Mouse (Mus musculus): ENCODE results near the gene Cep83.

Gene Cep83

GRCm38 (mm10) chr10:94779319-94779718 is 90.9 kb downstream of the Cep83 start:
- no peak for DNase-seq (ENCODE audit: low spot score)

- DNase-seq (ENCODE audit: low spot score): no peak
These were observed 92.3 kb downstream of the Cep83 start for GRCm38 (mm10) chr10:94780618-94781262.

- no peak for DNase-seq (ENCODE audit: low spot score)
These were observed 100.8 kb downstream of the Cep83 start for GRCm38 (mm10) chr10:94789205-94789604.

DNA sequence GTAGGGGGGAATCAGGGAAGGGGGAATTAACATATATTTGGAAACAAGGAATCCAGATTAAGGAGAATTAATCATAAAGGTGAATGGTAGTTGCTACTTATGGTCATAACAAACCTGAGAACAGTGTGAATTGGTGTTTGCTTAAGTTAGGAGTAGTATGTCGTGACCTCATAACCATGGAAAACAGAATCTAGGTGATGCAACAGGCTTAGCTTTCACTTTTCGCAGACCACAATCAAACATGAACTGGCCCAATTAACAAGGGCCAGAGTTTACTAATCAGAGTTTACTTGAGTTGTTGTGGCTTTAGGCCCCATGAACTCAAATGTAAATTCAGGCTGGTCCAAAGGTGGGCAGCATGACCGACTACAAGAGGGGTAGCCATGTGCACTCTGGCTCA is 105.5 kb downstream of the Cep83 start:
- no peak for DNase-seq (ENCODE audit: low spot score)

DNA sequence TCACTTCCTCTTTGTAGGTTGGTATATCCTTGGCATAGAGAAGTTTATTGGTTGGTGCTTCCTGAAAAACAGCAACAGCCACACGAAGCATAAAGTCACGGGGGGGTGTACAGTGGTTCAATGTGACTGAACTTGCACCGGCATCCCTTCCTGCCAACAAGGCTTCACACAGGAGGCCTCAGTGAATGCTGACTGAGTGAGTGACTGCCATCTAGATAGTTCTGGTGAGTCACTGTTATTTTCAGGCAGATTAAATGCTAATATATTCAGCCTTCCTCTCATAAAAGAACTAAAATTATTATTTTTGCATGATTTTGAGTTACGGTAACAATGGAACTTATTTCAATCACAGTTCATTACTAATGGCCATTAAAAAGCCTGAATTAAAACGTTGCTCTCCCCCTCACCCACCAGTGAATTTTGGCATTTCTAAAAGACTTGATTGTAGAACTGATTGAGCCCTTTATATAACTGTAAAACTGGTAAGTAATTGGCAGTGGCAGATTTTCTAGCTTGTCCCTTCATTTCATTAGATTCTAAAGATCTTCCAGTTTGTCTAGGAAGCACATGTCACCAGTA is 106.3 kb downstream of the Cep83 start:
- DNase-seq (ENCODE audit: low spot score): no peak

DNA sequence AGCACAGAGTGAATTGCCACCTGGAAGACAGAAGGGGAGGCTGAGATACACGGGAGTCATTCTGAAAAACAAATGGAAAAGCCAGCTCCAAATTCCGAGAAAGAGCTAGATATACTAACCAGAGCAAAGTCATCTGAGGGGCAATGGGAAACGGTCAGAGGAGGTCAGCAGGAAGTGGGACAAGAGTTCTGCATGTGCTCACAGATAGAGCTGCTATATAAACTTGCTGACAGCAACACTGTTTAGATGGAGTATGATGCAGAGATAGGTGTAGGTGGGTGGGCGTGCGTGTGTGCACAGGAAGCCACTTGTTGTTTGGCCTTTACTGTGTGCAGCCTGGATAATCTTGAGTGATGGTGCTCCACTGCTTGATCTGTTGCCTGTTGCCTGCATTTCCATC is 109.7 kb downstream of the Cep83 start:
- DNase-seq (ENCODE audit: low spot score): no peak

GRCm38 (mm10) chr10:94799485-94800239 is 111.2 kb downstream of the Cep83 start:
- no peak for DNase-seq (ENCODE audit: low spot score)

DNA sequence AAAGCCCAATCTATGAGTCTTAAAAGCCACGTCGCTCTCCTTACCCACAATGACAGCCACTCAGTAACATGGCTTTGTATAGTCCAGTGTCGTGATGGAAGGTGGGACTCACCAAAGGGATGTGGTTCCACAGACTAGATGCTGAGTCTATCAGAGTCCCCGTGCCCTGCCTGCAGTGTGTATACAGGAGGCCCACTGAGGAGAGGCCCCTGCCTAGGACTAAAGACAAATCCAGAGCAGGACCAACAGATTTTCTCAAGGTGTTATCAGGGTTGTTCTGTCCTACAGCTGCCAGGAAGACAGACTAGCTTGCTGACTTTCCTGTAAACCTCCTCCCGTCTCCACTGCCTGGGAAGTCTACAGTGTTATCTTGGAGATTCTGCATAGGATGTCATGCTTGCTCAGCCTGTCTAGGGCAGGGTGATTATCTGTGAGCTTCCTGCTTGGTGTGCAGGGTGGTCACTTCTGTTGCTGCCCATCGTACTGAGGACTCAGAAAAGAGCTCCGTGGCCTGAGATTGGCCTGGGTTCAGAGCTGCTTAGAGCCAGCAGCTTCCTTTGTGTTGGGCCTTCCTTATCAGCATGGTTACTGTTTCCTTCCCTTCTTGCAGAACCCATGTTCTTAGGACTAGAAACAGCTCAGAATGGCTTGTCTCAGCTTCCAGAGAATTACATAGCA is 112.4 kb downstream of the Cep83 start:
- DNase-seq (ENCODE audit: low spot score): no peak

DNA sequence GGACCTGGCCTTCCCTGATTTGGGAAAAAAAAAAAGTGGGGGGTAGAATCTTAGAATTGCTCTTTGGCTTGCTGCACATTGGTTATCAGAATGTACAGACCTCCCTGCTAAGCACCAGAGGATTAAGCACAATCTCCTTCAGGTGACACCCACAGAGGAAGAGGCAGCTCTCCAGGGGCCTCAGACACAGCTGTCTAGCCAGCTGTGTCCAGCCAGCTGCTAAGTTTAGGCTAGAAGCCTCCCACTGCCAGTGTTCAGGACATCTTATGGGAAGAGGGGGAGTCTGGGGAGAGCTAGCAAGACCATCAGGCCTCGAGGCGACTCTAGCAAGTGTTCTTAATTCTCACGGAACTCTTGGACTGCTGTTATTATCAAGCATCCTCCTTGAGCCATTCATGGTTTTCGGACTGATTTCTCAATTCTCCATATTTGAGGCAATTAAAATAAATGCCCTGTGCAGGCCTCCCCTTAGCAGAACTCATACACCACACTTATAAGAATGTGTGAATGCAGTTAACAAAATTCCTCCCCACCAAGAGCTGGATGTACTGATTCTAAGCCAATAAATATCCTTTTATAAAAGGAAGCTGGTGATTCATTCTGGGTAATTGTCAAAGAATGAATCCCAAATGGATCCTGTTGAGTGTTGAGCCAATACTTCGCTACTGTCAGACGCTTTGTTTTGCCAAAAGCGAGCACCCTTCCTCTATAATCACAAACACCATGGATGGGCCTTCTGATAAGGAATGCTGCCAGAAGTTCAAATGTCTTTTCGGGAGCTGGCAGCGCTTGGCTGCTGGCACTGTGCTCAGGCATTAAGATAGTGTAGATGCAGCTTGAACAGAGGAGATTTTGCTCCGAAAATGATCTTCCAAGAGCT is 115.8 kb downstream of the Cep83 start:
- DNase-seq (ENCODE audit: low spot score): no peak

GRCm38 (mm10) chr10:94804909-94805220 is 116.4 kb downstream of the Cep83 start:
- DNase-seq (ENCODE audit: low spot score): no peak

GRCm38 (mm10) chr10:94807323-94807722 is 118.9 kb downstream of the Cep83 start:
- no peak for DNase-seq (ENCODE audit: low spot score)

GRCm38 (mm10) chr10:94808275-94808674 is 119.8 kb downstream of the Cep83 start:
- no peak for DNase-seq (ENCODE audit: low spot score)

DNA sequence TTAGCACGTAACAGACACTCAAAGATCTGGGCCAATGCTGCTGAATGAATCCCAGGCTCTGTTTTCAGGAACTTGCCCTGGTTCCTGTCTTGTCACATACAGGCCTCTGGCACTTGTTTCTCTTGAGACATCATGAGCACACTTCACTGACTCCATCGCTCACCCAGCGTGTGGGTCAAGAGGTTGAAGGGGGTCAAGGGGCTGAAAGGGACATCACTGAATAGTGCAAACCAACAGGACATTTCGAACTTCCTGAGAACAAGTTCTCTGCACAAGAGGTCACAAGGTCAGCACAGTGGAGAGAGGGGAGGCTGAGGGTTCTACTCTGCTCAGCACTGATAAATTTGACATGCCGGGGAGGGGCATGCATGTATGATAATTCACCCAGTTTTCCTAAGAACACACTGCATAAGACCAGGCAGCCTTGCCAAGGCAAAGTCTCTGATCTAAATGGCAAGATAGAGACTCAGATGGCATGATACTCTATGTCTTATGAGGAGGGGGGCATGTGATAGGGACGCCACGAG is 121.6 kb downstream of the Cep83 start:
- DNase-seq (ENCODE audit: low spot score): no peak

- DNase-seq (ENCODE audit: low spot score): no peak
These were observed 123.7 kb downstream of the Cep83 start for GRCm38 (mm10) chr10:94811907-94812851.

- no peak for DNase-seq (ENCODE audit: low spot score)
These were observed 129.7 kb downstream of the Cep83 start for GRCm38 (mm10) chr10:94818127-94818526.

DNA sequence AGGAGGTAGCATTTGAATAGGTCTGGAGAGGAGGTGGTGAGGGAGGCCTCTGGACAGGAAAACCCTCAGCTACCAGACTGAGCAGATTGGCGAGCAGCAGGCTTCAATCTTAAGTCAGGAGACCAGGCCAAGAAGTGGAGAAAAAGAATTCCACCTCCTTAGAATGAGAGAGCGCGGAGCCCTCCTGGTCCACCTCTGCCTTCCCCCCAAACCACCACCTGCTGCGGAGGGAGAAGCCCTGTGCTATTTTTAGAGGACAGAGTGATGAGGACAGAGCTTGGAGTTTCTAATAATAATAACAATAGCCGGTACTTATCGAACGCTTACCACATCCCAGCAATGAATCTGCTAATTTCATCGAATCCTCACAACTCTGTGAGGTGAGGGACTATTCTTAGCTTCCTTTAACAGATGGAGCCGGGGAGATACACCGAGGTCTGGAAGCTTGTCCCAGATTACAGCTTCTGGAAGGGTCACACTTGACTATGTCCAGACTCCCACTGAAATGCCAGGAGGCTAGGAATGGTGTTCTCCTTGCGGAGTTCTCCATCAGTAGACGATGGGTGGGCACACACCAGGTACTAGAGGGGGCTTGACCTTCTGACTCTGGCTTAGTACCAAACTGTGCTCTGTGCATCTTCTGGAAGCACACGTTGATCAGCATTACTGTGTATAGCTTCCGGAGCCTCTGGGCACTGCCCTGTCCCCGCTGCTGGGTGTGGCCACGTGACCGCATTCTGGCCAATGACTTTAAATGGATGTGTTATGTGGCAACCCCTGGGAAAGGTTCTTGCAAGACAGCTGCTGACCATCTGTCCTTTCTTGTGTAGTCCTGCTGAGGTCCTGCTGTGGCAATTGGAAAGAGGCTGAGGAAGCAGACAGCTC is 130.6 kb downstream of the Cep83 start:
- DNase-seq (ENCODE audit: low spot score): no peak

DNA sequence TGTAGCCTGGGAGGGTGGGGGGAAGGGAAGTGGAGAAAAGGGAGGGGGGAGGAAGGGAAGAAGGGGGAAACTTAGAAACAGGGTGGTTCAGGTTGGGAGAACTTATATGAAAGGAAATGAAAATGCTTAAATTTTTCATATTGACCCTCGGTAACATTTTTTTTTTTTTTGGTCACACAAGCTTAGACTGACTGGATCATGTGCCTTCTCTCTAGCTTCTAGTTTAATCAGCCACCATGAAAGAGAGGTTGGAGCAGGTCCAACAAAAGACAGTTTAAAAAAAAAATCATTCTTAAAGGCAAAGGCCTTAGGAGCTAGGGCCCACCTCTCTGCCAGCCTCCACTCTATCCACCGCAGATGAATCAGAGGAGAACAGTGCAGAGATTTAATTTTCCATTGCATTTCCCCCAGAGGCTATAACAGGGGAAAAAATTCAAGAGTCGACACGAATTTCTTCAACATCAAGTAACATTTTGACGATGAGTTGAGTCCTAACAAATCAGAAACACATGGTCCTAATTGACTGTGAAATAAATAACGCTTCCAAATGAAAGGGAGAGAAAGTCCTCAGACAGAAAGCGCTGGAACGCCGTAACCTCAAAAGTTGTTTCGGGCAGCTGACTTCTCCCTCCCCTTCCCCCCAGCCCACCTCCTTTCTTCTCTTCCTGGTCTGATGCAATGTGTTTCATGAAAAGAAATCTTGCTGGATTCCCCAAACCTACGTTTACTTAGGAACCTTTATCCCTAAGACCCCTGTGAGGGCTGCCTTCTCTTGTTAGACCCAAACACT is 135.7 kb downstream of the Cep83 start:
- no peak for DNase-seq (ENCODE audit: low spot score)

DNA sequence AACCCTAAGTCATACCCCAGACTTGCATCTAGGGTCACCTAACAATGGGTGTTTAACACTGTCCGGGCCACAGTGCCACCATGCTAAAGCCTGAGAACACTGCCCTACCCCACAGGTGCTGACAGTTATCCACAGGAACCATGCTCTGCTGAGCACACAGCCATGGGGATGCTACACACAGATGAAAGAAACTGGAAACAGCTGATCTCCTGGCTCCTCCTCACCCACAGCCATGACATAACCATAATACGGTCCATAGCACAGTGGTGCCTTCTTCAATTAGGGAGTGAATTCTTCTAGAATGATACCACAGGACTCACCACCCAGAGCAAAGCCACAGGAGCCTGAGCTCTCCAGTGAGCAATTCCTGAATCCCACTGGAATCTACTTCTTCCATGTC is 137.5 kb downstream of the Cep83 start:
- no peak for DNase-seq (ENCODE audit: low spot score)

DNA sequence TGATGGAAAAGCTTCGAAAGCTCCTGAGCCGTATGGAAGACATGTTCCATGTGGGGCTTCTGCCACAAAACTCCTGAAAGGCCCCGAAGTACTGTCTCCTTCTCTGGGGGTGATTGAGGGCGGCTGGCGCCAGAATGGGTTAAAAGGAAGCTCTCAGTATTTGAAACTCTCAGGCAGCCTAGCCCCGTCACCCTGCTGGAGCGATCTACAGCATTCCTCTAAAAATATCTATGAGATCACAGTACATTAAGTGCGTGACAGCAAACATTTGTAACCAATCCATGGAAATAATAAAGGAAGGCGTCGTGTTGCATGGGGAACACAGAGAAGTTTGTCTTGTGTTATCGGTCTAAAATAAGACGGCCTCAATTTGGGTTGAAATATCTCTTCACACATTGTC is 138.0 kb downstream of the Cep83 start:
- no peak for DNase-seq (ENCODE audit: low spot score)
